Mouse (Mus musculus) forebrain, embryonic 14.5 days (tissue): ENCODE data around the gene Vmn1r17. TPM values are rescaled to one million over a fixed set of nuclear protein-coding genes. Genes with fewer than 3 reads are reported as not detected.

Experiments
- polyA plus RNA-seq: library from polyadenylated mRNA; unstranded; fragments of >200 nt; fragmentation: Nextera tagmentation; extraction: Ambion mirVana; gene quantifications from 2 replicates; pipeline ENCODE4 v1.2.1, GENCODE M21; 2014

Vmn1r17 gene
- polyA plus RNA-seq, 1 experiment from 2014 or later = not detected

Other genes with a start within 250 kb of the Vmn1r17 start
- not detected in 2 replicates for gene Vmn1r11, start 230.3 kb downstream of the Vmn1r17 start, polyA plus RNA-seq
- gene Vmn1r12, start 206.8 kb downstream of the Vmn1r17 start, polyA plus RNA-seq = not detected in 2 replicates
- not detected in 2 replicates for gene Vmn1r13, start 160.4 kb downstream of the Vmn1r17 start, polyA plus RNA-seq
- gene Vmn1r14, start 132.0 kb downstream of the Vmn1r17 start, polyA plus RNA-seq = not detected in 2 replicates
- not detected in 2 replicates for gene Vmn1r15, start 105.8 kb downstream of the Vmn1r17 start, polyA plus RNA-seq
- gene Vmn1r16, start 34.2 kb downstream of the Vmn1r17 start, polyA plus RNA-seq = not detected in 2 replicates
- not detected in 2 replicates for gene Vmn1r18, start 32.1 kb upstream of the Vmn1r17 start, polyA plus RNA-seq
- not detected in 2 replicates for gene Vmn1r19, start 40.1 kb upstream of the Vmn1r17 start, polyA plus RNA-seq
- gene Vmn1r20, start 65.2 kb upstream of the Vmn1r17 start, polyA plus RNA-seq = not detected in 2 replicates
- gene Ppm1k, start 171.7 kb upstream of the Vmn1r17 start, polyA plus RNA-seq = 4.9 and 6.2 TPM in 2 replicates
- gene Herc6, start 217.3 kb upstream of the Vmn1r17 start, polyA plus RNA-seq = 1.4 and 1.5 TPM in 2 replicates